Mouse (Mus musculus) bone marrow, adult 2 months (tissue): ENCODE data around the gene Ewsr1.

ENCODE experiments used
- CTCF ChIP-seq: fragments of 200-500 bp; IDR thresholded peaks from 2 replicates; pipeline ENCODE4 v1.5.1; 2011; ENCODE audit warnings: low read length, control low read depth; ENCODE audit not compliant: control insufficient read depth, insufficient read depth
- POLR2A ChIP-seq: fragments of 200-500 bp; IDR thresholded peaks from 2 replicates; pipeline ENCODE4 v1.6.1; 2011; ENCODE audit warnings: low read depth, mild to moderate bottlenecking, control low read depth, low read length, borderline replicate concordance; ENCODE audit not compliant: control insufficient read depth

DNA sequence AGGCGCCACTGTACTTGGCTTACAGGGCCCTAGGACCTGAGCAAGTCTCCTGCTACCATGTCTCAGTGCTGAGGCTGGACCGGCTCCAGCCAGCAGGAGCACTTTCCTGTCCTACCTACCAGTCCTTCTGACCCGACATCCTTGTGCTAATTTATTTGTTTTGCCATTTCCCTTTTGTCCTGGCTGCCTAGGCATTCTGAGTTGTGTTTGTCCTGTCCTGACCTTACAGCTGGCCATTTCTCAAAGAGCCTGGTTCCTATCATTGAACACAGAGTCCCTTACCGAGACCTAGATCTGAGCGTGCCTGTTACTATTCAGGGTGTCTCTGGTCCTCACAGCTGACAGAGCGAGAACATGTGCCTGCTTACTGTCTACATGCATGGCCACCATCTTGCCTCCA lies 44.2 kb downstream of the Ewsr1 start:
- no peak for TF ChIP-seq POLR2A
- no peak for TF ChIP-seq CTCF
